Mouse (Mus musculus) adipose tissue, adult 10 weeks (tissue): ENCODE measurements around the gene Sirt5. TPM values are rescaled to one million over a fixed set of nuclear protein-coding genes. Genes with fewer than 3 reads are reported as not detected.

Experiments
- polyA plus RNA-seq: library from polyadenylated mRNA; stranded (reverse); fragments of 350-450 nt; fragmentation: Illumina TruSeq; extraction: RNeasy Lipid Tissue Mini Kit (QIAGEN cat#74804); gene quantifications from one replicate; pipeline ENCODE4 v1.2.3, GENCODE M21; 2014; ENCODE audit warnings: low read depth, low replicate concordance

Sirt5 gene
- polyA plus RNA-seq = 9.5 TPM

GRCm38 (mm10) chr13:43364985-43365824, at the start of gene Sirt5:
Sirt5 (plus strand) TSS chr13:43365496.

GRCm38 (mm10) chr13:43398297-43399080, 33.2 kb downstream of the Sirt5 start, which contains the start of gene Nol7:
Nol7 (plus strand) TSS chr13:43398390.

Other genes starting within 250 kb of the Sirt5 start
- gene Tbc1d7, start 194.0 kb upstream of the Sirt5 start, polyA plus RNA-seq = 17.3 TPM
- gene Gfod1, start 61.3 kb upstream of the Sirt5 start, polyA plus RNA-seq = 4.2 TPM
- gene Nol7, start 32.9 kb downstream of the Sirt5 start, polyA plus RNA-seq = 91.9 TPM
- gene Ranbp9, start 115.8 kb downstream of the Sirt5 start, polyA plus RNA-seq = 44.7 TPM
- gene Mcur1, start 194.7 kb downstream of the Sirt5 start, polyA plus RNA-seq = 26.9 TPM